Mouse (Mus musculus) heart, postnatal 0 days (tissue): ENCODE data around the gene Gm3045. TPM values are rescaled to one million over a fixed set of nuclear protein-coding genes. Genes with fewer than 3 reads are reported as not detected.

ENCODE experiments used
- ATAC-seq: fragments of 200-750 bp; cut with Nextera tagmentation; 2 replicates; pipeline ENCODE4 v1.8.0; 2017; ENCODE audit warnings: low read depth, moderate number of reproducible peaks, moderate library complexity; ENCODE audit not compliant: insufficient read depth
- DNase-seq: peaks from one replicate; pipeline ENCODE4 v3.0.0-alpha.2; 2016; ENCODE audit warnings: low spot score
- H3K27ac ChIP-seq: fragments of 300-500 bp; sonication (generic); 2 replicates; pipeline ENCODE4 v1.5.1; 2014; ENCODE audit warnings: low read depth, mild to moderate bottlenecking
- H3K27me3 ChIP-seq: fragments of 300-500 bp; sonication (generic); 2 replicates; pipeline ENCODE4 v1.6.1; 2014; ENCODE audit warnings: low read length, mixed read lengths; ENCODE audit not compliant: control insufficient read depth, insufficient read depth
- H3K36me3 ChIP-seq: fragments of 300-500 bp; sonication (generic); replicated peaks from 2 replicates; pipeline ENCODE4 v1.6.1; 2014; ENCODE audit warnings: low read length, mixed read lengths; ENCODE audit not compliant: control insufficient read depth, insufficient read depth
- H3K4me1 ChIP-seq: fragments of 300-500 bp; sonication (generic); 2 replicates; pipeline ENCODE4 v1.6.1; 2014; ENCODE audit warnings: antibody characterized with exemption; ENCODE audit not compliant: control insufficient read depth, insufficient read depth
- H3K4me2 ChIP-seq: fragments of 300-500 bp; sonication (generic); 2 replicates; pipeline ENCODE4 v1.6.1; 2014; ENCODE audit warnings: low read depth, mild to moderate bottlenecking, low read length, moderate library complexity
- H3K4me3 ChIP-seq: fragments of 300-500 bp; sonication (generic); 2 replicates; pipeline ENCODE4 v1.5.1; 2014; ENCODE audit warnings: low read depth, low read length
- H3K9ac ChIP-seq: fragments of 300-500 bp; sonication (generic); replicated peaks from 2 replicates; pipeline ENCODE4 v1.6.1; 2014; ENCODE audit warnings: low read depth, low read length, mixed read lengths
- H3K9me3 ChIP-seq: fragments of 300-500 bp; sonication (generic); replicated peaks from 2 replicates; pipeline ENCODE4 v1.6.1; 2016; ENCODE audit warnings: low read length; ENCODE audit not compliant: control insufficient read depth
- CTCF ChIP-seq: IDR thresholded peaks from 2 replicates; pipeline ENCODE4 v1.5.1; 2016; ENCODE audit warnings: antibody characterized with exemption, control low read depth, low read depth
- EP300 ChIP-seq: IDR thresholded peaks from 2 replicates; pipeline ENCODE4 v1.6.1; 2016; ENCODE audit warnings: antibody characterized with exemption, low read depth
- WGBS: fragments of 180-500 bp; shearing (Covaris S2); extraction: QIAGEN DNeasy Blood & Tissue Kit; methylation state at CpG from one replicate; pipeline ENCODE4 v1.1.7; 2014; 5-methylcytosine and 5-hydroxymethylcytosine counted together
- polyA plus RNA-seq: library from polyadenylated mRNA; unstranded; fragments of >200 nt; fragmentation: Nextera tagmentation; extraction: Ambion mirVana; gene quantifications from 2 replicates; pipeline ENCODE4 v1.2.1, GENCODE M21; 2015
- total RNA-seq: library from RNA; depleted of rRNA; stranded (reverse); fragments of >200 nt; gene quantifications from 2 replicates; pipeline ENCODE4 v1.2.3, GENCODE M21; 2014; ENCODE audit warnings: low replicate concordance; rRNA removed

Gene Gm3045
- total RNA-seq (not detected in 2 replicates), polyA plus RNA-seq (not detected in 2 replicates)

DNA sequence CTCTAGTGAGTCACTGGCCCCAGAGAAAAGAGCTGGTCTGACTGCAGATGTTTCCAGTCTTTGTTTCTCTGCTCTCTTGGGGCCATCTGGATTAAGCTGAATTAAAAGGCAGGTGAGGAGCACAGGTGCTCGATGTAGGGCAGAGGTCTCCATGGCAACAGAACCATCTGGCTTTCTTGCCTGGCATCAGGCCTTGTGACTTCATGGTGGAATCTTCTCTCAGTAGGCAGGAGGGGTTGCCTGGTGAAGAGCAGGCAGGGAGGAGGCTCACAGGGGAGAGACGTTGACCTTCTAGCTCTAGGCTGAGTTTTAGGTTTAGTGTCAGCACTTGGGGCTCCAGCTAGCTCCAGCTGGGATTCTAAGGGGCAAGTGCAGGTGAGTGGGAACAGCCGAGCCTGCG lies at the start of gene Gm3045:
TSS of gene Gm3045 (plus strand) at position 230 of the 400 bp plus-strand sequence.
- Histone ChIP-seq H3K4me3 (no peak within 1 kb of the TSS), H3K4me1 (no peaks in the 10 kb centered on the region), H3K27me3 (peaks cover 38% of the 10 kb centered on the region), H3K27ac (no peak within 1 kb of the TSS), H3K4me2 (no peak within 1 kb of the TSS), H3K9ac (no peak within 1 kb of the TSS), H3K9me3 (no peaks in the 10 kb centered on the region), H3K36me3 (no peaks in the 10 kb centered on the region)
- no peak for DNase-seq
- no peak for TF ChIP-seq CTCF
- TF ChIP-seq EP300, result no peak
- WGBS, result 77% methylated on average over 4 of the region's 4 CpGs
- no peak for ATAC-seq

- Histone ChIP-seq H3K4me3 (no peak overlapping the region), H3K36me3 (no peaks in the 10 kb centered on the region), H3K4me2 (no peak overlapping the region), H3K9ac (no peak overlapping the region), H3K27ac (no peak overlapping the region), H3K4me1 (no peaks in the 10 kb centered on the region), H3K27me3 (no peaks in the 10 kb centered on the region), H3K9me3 (no peaks in the 10 kb centered on the region)
- ATAC-seq (no peak), DNase-seq (no peak)
- 66% methylated on average over 14 of the region's 14 CpGs for WGBS
- TF ChIP-seq EP300, result no peak
- no peak for TF ChIP-seq CTCF
These were observed 45.3 kb upstream of the Gm3045 start for GRCm38 (mm10) chr13:56380855-56381685.

DNA sequence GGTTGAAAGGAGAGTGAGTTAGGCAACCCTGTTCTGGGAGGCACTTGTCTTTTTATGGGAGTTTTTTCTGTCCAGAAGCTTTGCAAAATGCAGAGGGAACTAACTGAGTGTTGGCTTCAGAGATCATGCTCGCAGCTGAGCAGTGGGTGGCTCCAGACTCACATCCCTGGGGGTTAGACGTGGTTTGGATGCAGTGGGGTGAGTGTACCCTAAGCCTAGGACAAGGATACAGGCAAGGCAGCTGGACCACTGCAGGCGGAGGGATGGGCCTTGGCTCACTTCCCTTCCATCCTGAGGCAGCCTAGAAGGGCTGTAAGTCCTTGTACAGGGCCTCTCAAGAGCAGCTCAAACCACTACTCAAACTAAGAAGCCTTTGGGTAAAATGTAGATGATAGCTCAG lies 43.0 kb upstream of the Gm3045 start:
- Histone ChIP-seq H3K4me2 (no peak overlapping the region), H3K9ac (no peak overlapping the region), H3K4me1 (no peaks in the 10 kb centered on the region), H3K27ac (no peak overlapping the region), H3K27me3 (no peaks in the 10 kb centered on the region; the same call in 1 of the 2 replicates), H3K9me3 (no peaks in the 10 kb centered on the region), H3K4me3 (no peak overlapping the region), H3K36me3 (no peaks in the 10 kb centered on the region)
- TF ChIP-seq EP300 (no peak), CTCF (no peak)
- DNase-seq (no peak), ATAC-seq (no peak)
- 66% methylated on average over 3 of the region's 3 CpGs for WGBS

- H3K4me1 ChIP-seq, result no peaks in the 10 kb centered on the region
- no peak for DNase-seq
- no peaks in the 10 kb centered on the region; the same call in 1 of the 2 replicates for H3K27me3 ChIP-seq
- WGBS, result 66% methylated on average over 9 of the region's 9 CpGs
- no peaks in the 10 kb centered on the region for H3K36me3 ChIP-seq
- no peak for ATAC-seq
- H3K4me3 ChIP-seq, result no peak overlapping the region
- no peak overlapping the region for H3K4me2 ChIP-seq
- TF ChIP-seq EP300 (no peak), CTCF (no peak)
- H3K9me3 ChIP-seq, result no peaks in the 10 kb centered on the region
- no peak overlapping the region for H3K9ac ChIP-seq
- H3K27ac ChIP-seq, result no peak overlapping the region
These were observed 40.0 kb upstream of the Gm3045 start for GRCm38 (mm10) chr13:56386411-56386810.

- H3K4me1 ChIP-seq, result no peaks in the 10 kb centered on the region
- no peak overlapping the region for H3K4me3 ChIP-seq
- H3K9ac ChIP-seq, result no peak overlapping the region
- no peaks in the 10 kb centered on the region for H3K36me3 ChIP-seq
- ATAC-seq (no peak), DNase-seq (no peak)
- WGBS, result 58% methylated on average over 5 of the region's 5 CpGs
- TF ChIP-seq EP300 (no peak), CTCF (no peak)
- H3K4me2 ChIP-seq, result no peak overlapping the region
- no peak overlapping the region for H3K27ac ChIP-seq
- no peaks in the 10 kb centered on the region; the same call in 1 of the 2 replicates for H3K27me3 ChIP-seq
- H3K9me3 ChIP-seq, result no peaks in the 10 kb centered on the region
These were observed 39.0 kb upstream of the Gm3045 start for GRCm38 (mm10) chr13:56387374-56387773.

DNA sequence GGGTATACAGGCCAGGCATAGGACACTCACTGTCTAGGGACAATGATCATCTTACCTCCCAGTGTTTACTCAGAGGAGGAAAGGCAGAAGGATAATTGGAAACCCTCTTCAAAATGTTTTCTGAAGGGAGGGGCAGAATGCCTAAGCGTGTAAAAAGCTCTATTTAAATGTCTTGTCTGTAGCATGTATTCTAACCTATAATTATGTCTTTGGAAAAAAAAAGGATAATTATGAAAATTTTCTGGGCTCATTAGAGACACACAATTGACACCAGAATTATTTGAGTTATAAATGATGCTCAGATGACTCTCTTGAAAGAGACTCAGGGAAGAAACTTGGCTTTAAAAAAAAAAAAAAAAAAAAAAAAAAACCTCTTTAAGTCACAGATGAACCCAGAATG lies 38.4 kb upstream of the Gm3045 start:
- WGBS, result 67% methylated on average over 1 of the region's 1 CpGs
- no peaks in the 10 kb centered on the region for H3K36me3 ChIP-seq

More for the DNA sequence above, 38.4 kb upstream of the Gm3045 start:
- DNase-seq (no peak), ATAC-seq (no peak)
- Histone ChIP-seq H3K4me1 (no peaks in the 10 kb centered on the region), H3K9me3 (no peaks in the 10 kb centered on the region), H3K27me3 (no peaks in the 10 kb centered on the region; the same call in 1 of the 2 replicates), H3K4me3 (no peak overlapping the region), H3K9ac (no peak overlapping the region), H3K27ac (no peak overlapping the region), H3K4me2 (no peak overlapping the region)
- no peak for TF ChIP-seq CTCF
- TF ChIP-seq EP300, result no peak
